Mouse (Mus musculus): ENCODE data around the gene Rpl21.

Rpl21 gene

GRCm38 (mm10) chr5:146833673-146834201, 1.0 kb downstream of the Rpl21 start:
- in situ Hi-C loops (cut with MboI, MseI): loop anchor here (10.0 kb wide), 1 partner anchor 221 kb away; no protein-coding TSS in a partner anchor

- in situ Hi-C loops (cut with MboI, MseI): loop anchor here (10.0 kb wide), 1 partner anchor 220 kb away; no protein-coding TSS in a partner anchor
These were observed 2.3 kb downstream of the Rpl21 start for GRCm38 (mm10) chr5:146834959-146835358.

GRCm38 (mm10) chr5:146837967-146838720, 5.5 kb downstream of the Rpl21 start:
- in situ Hi-C loops (cut with MboI, MseI): loop anchor here (10.0 kb wide), 1 partner anchor 217 kb away; no protein-coding TSS in a partner anchor

GRCm38 (mm10) chr5:146838836-146839648, 6.4 kb downstream of the Rpl21 start:
- in situ Hi-C loops (cut with MboI, MseI): loop anchor here (10.0 kb wide), 1 partner anchor 216 kb away; no protein-coding TSS in a partner anchor

GRCm38 (mm10) chr5:146839760-146840159, 7.1 kb downstream of the Rpl21 start:
- in situ Hi-C loops (cut with MboI, MseI): loop anchor here (10.0 kb wide), 1 partner anchor 215 kb away; no protein-coding TSS in a partner anchor

- in situ Hi-C loops (cut with MboI, MseI): no loop called here
These were observed 7.7 kb downstream of the Rpl21 start for GRCm38 (mm10) chr5:146840422-146840821.

GRCm38 (mm10) chr5:146841301-146841700, 8.6 kb downstream of the Rpl21 start:
- in situ Hi-C loops (cut with MboI, MseI): no loop called here

- in situ Hi-C loops (cut with MboI, MseI): no loop called here
These were observed 9.3 kb downstream of the Rpl21 start for GRCm38 (mm10) chr5:146841996-146842395.

- in situ Hi-C loops (cut with MboI, MseI): no loop called here
These were observed 11.7 kb downstream of the Rpl21 start for GRCm38 (mm10) chr5:146844301-146844941.

GRCm38 (mm10) chr5:146844945-146845365, 12.3 kb downstream of the Rpl21 start, which contains the start of gene Rasl11a:
TSS of gene Rasl11a (plus strand) at chr5:146845071.
- in situ Hi-C loops (cut with MboI, MseI): no loop called here

- in situ Hi-C loops (cut with MboI, MseI): no loop called here
These were observed 13.8 kb downstream of the Rpl21 start for GRCm38 (mm10) chr5:146846489-146846888.

GRCm38 (mm10) chr5:146848936-146849582, 16.4 kb downstream of the Rpl21 start:
- in situ Hi-C loops (cut with MboI, MseI): no loop called here

- in situ Hi-C loops (cut with MboI, MseI): no loop called here
These were observed 23.4 kb downstream of the Rpl21 start for GRCm38 (mm10) chr5:146856106-146856505.

- in situ Hi-C loops (cut with MboI, MseI): no loop called here
These were observed 24.9 kb downstream of the Rpl21 start for GRCm38 (mm10) chr5:146857620-146858019.

- in situ Hi-C loops (cut with MboI, MseI): no loop called here
These were observed 26.1 kb downstream of the Rpl21 start for GRCm38 (mm10) chr5:146858772-146859171.

- in situ Hi-C loops (cut with MboI, MseI): no loop called here
These were observed 26.6 kb downstream of the Rpl21 start for GRCm38 (mm10) chr5:146859246-146859645.

GRCm38 (mm10) chr5:146860222-146860998, 27.7 kb downstream of the Rpl21 start:
- in situ Hi-C loops (cut with MboI, MseI): no loop called here

- in situ Hi-C loops (cut with MboI, MseI): no loop called here
These were observed 28.9 kb downstream of the Rpl21 start for GRCm38 (mm10) chr5:146861588-146861987.

GRCm38 (mm10) chr5:146865511-146865910, 32.8 kb downstream of the Rpl21 start:
- in situ Hi-C loops (cut with MboI, MseI): no loop called here

- in situ Hi-C loops (cut with MboI, MseI): no loop called here
These were observed 33.6 kb downstream of the Rpl21 start for GRCm38 (mm10) chr5:146866277-146866676.

All from T-helper 2 cell (primary cell).